Mouse (Mus musculus): ENCODE measurements around the gene Cfap70. TPM values are rescaled to one million over a fixed set of nuclear protein-coding genes. Genes with fewer than 3 reads are reported as not detected.

Gene Cfap70
- polyA plus RNA-seq, 1 experiment from 2014 or later = 0.39 TPM

- Histone ChIP-seq H3K27me3 (ENCODE audit: insufficient read depth, poor library complexity, severe bottlenecking) (no peaks in the 10 kb centered on the region), H3K36me3 (no peaks in the 10 kb centered on the region), H3K9me3 (no peaks in the 10 kb centered on the region), H3K4me3 (no peak overlapping the region), H3K4me1 (peaks cover 6% of the 10 kb centered on the region), H3K27ac (no peak overlapping the region)
- no peak for DNase-seq (ENCODE audit: low spot score)
- 80% methylated on average over 9 of the region's 9 CpGs for WGBS
Observed at GRCm38 (mm10) chr14:20397220-20397619, 54.8 kb downstream of the Cfap70 start.

DNA sequence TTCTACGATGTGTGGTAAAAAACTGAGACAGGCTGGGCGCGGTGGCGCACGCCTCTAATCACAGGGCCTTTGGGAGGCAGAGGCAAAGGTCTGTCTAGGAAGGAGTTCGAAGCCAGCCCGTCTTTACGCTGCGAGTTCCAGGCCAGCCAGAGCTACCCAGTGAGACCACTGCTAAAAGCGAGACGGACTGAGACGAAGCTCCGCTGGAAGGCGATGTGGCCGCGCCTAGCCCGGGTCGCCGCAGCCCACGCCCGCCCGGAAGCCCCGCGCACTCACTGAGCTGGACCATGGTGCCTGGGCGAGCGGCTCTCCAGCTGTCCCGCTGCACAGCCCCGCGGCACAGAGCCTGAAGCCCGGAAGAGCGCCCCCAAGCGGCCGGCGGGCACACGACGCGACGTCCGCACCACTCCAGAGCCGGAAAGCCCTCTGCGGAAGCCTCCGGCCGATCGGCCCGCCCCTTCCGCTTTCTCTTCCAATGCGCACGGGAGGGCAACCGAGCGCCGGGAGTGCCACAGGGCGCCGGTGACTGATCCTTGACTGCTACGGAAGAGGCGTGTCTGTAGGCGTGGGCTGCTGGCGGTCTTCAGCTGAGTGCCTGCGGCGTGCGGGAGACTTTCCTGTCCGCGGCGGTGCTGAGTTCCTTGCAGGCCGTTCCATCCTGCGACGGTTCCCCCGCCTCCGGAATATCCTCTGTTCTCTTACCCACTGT is 58.7 kb downstream of the Cfap70 start, which contains the start of gene Mrps16:
Gene Mrps16 (minus strand): TSS at position 430 of the 709 bp plus-strand sequence.
- H3K27me3 ChIP-seq (ENCODE audit: insufficient read depth, poor library complexity, severe bottlenecking) = no peaks in the 10 kb centered on the region
- H3K27ac ChIP-seq = peak within 1 kb of the TSS; percentile 96
- peaks cover 15% of the 10 kb centered on the region for H3K4me1 ChIP-seq
- no peaks in the 10 kb centered on the region for H3K9me3 ChIP-seq
- WGBS = under 1% methylated on average over 68 of the region's 68 CpGs
- peak within 1 kb of the TSS; percentile 81 for H3K4me3 ChIP-seq
- peaks cover 20% of the 10 kb centered on the region for H3K36me3 ChIP-seq
- peak; percentile 98 for DNase-seq (ENCODE audit: low spot score)

GRCm38 (mm10) chr14:20392326-20392725 is 59.7 kb downstream of the Cfap70 start:
- Histone ChIP-seq H3K4me1 (peaks cover 24% of the 10 kb centered on the region), H3K9me3 (no peaks in the 10 kb centered on the region), H3K27ac (no peak overlapping the region), H3K4me3 (peak overlapping the region; percentile 34; the same call in 1 of the 2 replicates), H3K27me3 (ENCODE audit: insufficient read depth, poor library complexity, severe bottlenecking) (no peaks in the 10 kb centered on the region), H3K36me3 (peaks cover 24% of the 10 kb centered on the region)
- no peak for DNase-seq (ENCODE audit: low spot score)
- 77% methylated on average over 4 of the region's 4 CpGs for WGBS

DNA sequence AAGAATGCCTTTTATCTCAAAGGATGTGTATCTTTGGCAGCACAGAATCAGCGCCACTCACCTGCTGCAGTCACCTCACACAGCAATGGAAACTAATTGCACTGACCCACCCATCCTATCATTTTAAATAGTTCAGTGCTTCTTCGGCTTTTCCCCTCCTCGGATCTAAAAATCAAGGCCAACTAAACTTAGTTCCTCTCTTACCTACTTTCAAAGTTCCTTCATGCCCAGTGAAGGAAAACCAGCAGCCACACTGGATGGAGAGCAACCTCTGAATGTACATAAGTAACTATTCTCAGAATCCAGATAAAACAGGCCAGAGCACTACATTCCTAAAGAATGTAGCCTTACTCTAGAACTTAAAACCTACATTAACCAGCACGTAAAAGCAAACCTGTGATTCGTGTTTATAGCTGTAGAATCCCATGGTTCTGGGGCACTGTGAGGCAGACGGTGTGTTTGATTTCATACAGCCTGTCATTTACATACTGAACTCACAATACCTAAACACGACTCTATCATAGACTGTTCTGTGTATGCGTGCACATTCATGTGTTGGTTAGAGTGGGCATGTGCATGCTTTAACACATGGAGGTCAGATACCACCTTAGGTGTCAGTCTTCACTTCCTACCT is 62.5 kb downstream of the Cfap70 start:
- peak overlapping the region; percentile 93; the same call in 1 of the 2 replicates for H3K27ac ChIP-seq
- no peak for DNase-seq (ENCODE audit: low spot score)
- H3K36me3 ChIP-seq = peaks cover 49% of the 10 kb centered on the region
- H3K27me3 ChIP-seq (ENCODE audit: insufficient read depth, poor library complexity, severe bottlenecking) = no peaks in the 10 kb centered on the region
- peak overlapping the region; percentile 82; the same call in 1 of the 2 replicates for H3K4me3 ChIP-seq
- WGBS = 84% methylated on average over 8 of the region's 8 CpGs
- no peaks in the 10 kb centered on the region for H3K9me3 ChIP-seq
- H3K4me1 ChIP-seq = peaks cover 38% of the 10 kb centered on the region

DNA sequence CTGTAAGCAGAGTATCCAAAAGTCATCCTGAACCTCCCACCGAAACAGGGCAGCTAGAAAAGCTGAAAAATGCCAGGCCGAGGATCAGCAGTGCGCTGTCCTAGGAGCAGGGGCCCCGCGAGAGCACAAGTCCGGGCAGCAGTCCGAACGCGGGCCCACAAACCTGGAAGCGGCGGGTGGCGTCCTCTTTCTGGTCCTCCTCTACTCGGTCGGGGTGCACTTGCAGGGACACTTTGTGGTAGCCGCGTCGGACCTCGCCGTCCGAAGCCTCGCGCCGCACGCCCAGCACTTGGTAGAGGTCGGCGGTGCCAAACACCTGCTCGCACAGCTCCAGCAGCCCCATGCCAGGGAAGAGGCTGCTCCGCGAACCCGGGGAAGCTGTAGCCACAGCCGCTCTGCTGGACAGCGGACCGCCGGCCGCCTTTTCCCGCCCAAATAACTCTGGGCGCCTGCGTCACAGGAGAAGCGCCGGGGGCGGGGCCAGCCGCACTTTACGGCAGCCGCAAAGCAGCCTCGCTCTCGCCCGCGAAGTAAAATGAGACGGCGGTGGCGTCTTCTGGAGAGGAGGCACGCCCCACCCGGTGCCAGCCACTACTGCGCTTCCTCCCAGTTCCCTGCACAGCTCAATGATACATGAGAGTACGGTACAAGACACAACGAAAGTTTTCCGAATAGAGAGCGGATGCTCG is 63.4 kb downstream of the Cfap70 start, which contains the start of gene Dnajc9:
Gene Dnajc9 (minus strand): TSS at position 470 of the 689 bp plus-strand sequence.
- Histone ChIP-seq H3K36me3 (peaks cover 57% of the 10 kb centered on the region), H3K27me3 (ENCODE audit: insufficient read depth, poor library complexity, severe bottlenecking) (no peaks in the 10 kb centered on the region), H3K4me1 (peaks cover 34% of the 10 kb centered on the region), H3K9me3 (no peaks in the 10 kb centered on the region), H3K4me3 (peak within 1 kb of the TSS; percentile 82), H3K27ac (peak within 1 kb of the TSS; percentile 93)
- peak; percentile 97 for DNase-seq (ENCODE audit: low spot score)
- WGBS = under 1% methylated on average over 59 of the region's 59 CpGs

GRCm38 (mm10) chr14:20379753-20380430 is 72.1 kb downstream of the Cfap70 start:
- Histone ChIP-seq H3K27ac (no peak overlapping the region), H3K4me3 (no peak overlapping the region), H3K27me3 (ENCODE audit: insufficient read depth, poor library complexity, severe bottlenecking) (no peaks in the 10 kb centered on the region), H3K9me3 (no peaks in the 10 kb centered on the region), H3K36me3 (peaks cover 52% of the 10 kb centered on the region), H3K4me1 (peaks cover 11% of the 10 kb centered on the region)
- 89% methylated on average over 9 of the region's 9 CpGs for WGBS
- DNase-seq (ENCODE audit: low spot score) = no peak

- peaks cover 48% of the 10 kb centered on the region for H3K36me3 ChIP-seq
- no peaks in the 10 kb centered on the region for H3K27me3 ChIP-seq (ENCODE audit: insufficient read depth, poor library complexity, severe bottlenecking)
- H3K27ac ChIP-seq = no peak overlapping the region
- H3K9me3 ChIP-seq = no peaks in the 10 kb centered on the region
- 82% methylated on average over 5 of the region's 5 CpGs for WGBS
- DNase-seq (ENCODE audit: low spot score) = no peak
- no peak overlapping the region for H3K4me3 ChIP-seq
- peaks cover 11% of the 10 kb centered on the region for H3K4me1 ChIP-seq
Observed at GRCm38 (mm10) chr14:20379087-20379640, 72.9 kb downstream of the Cfap70 start.

GRCm38 (mm10) chr14:20378313-20379061 is 73.5 kb downstream of the Cfap70 start:
- peak; percentile 87 for DNase-seq (ENCODE audit: low spot score)
- peak overlapping the region; percentile 3; the same call in 1 of the 2 replicates for H3K27ac ChIP-seq
- WGBS = 33% methylated on average over 13 of the region's 13 CpGs
- H3K9me3 ChIP-seq = no peaks in the 10 kb centered on the region
- peaks cover 48% of the 10 kb centered on the region for H3K36me3 ChIP-seq
- H3K27me3 ChIP-seq (ENCODE audit: insufficient read depth, poor library complexity, severe bottlenecking) = no peaks in the 10 kb centered on the region
- H3K4me1 ChIP-seq = peaks cover 11% of the 10 kb centered on the region
- no peak overlapping the region for H3K4me3 ChIP-seq

DNA sequence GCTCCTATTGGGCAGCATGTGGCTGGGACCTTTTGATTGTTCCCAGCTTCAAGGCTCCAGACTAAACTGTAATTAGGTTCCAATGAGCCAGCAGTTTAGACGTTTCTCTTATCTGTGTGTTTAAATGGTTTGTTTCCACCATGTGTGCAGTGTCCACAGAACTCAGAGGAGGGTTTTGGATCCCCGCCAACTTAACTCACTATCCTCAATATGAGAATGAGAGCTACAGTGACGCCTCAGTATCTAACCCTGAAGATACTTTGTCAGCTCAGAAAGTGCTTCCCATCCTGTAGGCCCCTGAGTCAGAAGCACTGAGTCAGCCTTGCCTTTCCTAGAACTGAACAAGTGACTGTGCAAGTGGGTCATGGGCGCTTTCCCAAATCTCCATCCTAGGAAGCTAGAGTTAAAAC is 74.9 kb downstream of the Cfap70 start:
- Histone ChIP-seq H3K9me3 (no peaks in the 10 kb centered on the region), H3K27me3 (ENCODE audit: insufficient read depth, poor library complexity, severe bottlenecking) (no peaks in the 10 kb centered on the region), H3K27ac (no peak overlapping the region), H3K36me3 (peaks cover 43% of the 10 kb centered on the region), H3K4me3 (no peak overlapping the region), H3K4me1 (peaks cover 11% of the 10 kb centered on the region)
- DNase-seq (ENCODE audit: low spot score) = no peak
- WGBS = 57% methylated on average over 4 of the region's 4 CpGs

GRCm38 (mm10) chr14:20371854-20372253 is 80.2 kb downstream of the Cfap70 start:
- WGBS = 87% methylated on average over 1 of the region's 1 CpGs
- H3K4me3 ChIP-seq = no peak overlapping the region
- peaks cover 44% of the 10 kb centered on the region for H3K36me3 ChIP-seq
- no peaks in the 10 kb centered on the region for H3K9me3 ChIP-seq
- no peaks in the 10 kb centered on the region for H3K4me1 ChIP-seq
- no peak for DNase-seq (ENCODE audit: low spot score)
- no peaks in the 10 kb centered on the region for H3K27me3 ChIP-seq (ENCODE audit: insufficient read depth, poor library complexity, severe bottlenecking)
- no peak overlapping the region for H3K27ac ChIP-seq

- Histone ChIP-seq H3K9me3 (no peaks in the 10 kb centered on the region), H3K36me3 (peaks cover 44% of the 10 kb centered on the region), H3K27ac (no peak overlapping the region), H3K27me3 (ENCODE audit: insufficient read depth, poor library complexity, severe bottlenecking) (no peaks in the 10 kb centered on the region), H3K4me3 (no peak overlapping the region), H3K4me1 (no peaks in the 10 kb centered on the region)
- no peak for DNase-seq (ENCODE audit: low spot score)
- 86% methylated on average over 7 of the region's 7 CpGs for WGBS
Observed at GRCm38 (mm10) chr14:20370798-20371197, 81.2 kb downstream of the Cfap70 start.

DNA sequence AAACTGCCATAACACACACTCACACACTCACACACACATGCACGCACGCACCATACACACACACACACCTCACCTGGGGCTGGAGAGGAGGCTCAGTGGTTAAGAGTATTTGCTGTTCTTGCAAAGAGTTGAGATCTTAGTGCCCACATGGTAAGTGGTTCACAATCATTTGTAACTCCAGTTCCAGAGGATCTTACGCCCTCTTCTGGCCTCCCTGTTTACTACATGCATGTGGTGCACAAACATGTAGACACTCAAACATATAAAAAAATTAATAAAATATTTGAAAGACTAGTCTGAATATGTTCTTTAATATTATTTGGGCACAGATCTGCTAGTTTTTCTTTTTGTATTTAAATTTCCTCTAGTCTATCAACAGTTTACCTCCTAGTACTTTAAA is 83.8 kb downstream of the Cfap70 start:
- 86% methylated on average over 3 of the region's 3 CpGs for WGBS
- Histone ChIP-seq H3K9me3 (no peaks in the 10 kb centered on the region), H3K36me3 (peaks cover 50% of the 10 kb centered on the region), H3K4me3 (no peak overlapping the region), H3K4me1 (no peaks in the 10 kb centered on the region), H3K27ac (no peak overlapping the region), H3K27me3 (ENCODE audit: insufficient read depth, poor library complexity, severe bottlenecking) (no peaks in the 10 kb centered on the region)
- DNase-seq (ENCODE audit: low spot score) = no peak
